Mouse (Mus musculus) liver, embryonic 16.5 days (tissue): ENCODE measurements around the gene Rnf149. TPM values are rescaled to one million over a fixed set of nuclear protein-coding genes. Genes with fewer than 3 reads are reported as not detected.
"Not testable (repeated sequence)": the region's sequence is repeated elsewhere in the genome, so short reads cannot be mapped to it uniquely, and the experiment has no call there.

Experiments used
- ATAC-seq: fragments of 200-750 bp; cut with Nextera tagmentation; 2 replicates; pipeline ENCODE4 v1.8.0; 2017; ENCODE audit warnings: low read depth, mild to moderate bottlenecking, moderate number of reproducible peaks, moderate library complexity
- H3K27ac ChIP-seq: fragments of 300-500 bp; sonication (generic); 2 replicates; pipeline ENCODE4 v1.5.1; 2014; ENCODE audit warnings: mild to moderate bottlenecking, low read length
- H3K27me3 ChIP-seq: fragments of 300-500 bp; sonication (generic); 2 replicates; pipeline ENCODE4 v1.6.1; 2014; ENCODE audit warnings: low read depth, low read length, mixed read lengths; ENCODE audit not compliant: control insufficient read depth, insufficient read depth
- H3K36me3 ChIP-seq: fragments of 300-500 bp; sonication (generic); 2 replicates; pipeline ENCODE4 v1.6.1; 2014; ENCODE audit warnings: mild to moderate bottlenecking; ENCODE audit not compliant: control insufficient read depth, insufficient read depth
- H3K4me1 ChIP-seq: fragments of 300-500 bp; sonication (generic); 2 replicates; pipeline ENCODE4 v1.6.1; 2014; ENCODE audit warnings: low read depth, low read length, mixed read lengths; ENCODE audit not compliant: control insufficient read depth
- H3K4me2 ChIP-seq: fragments of 300-500 bp; sonication (generic); 2 replicates; pipeline ENCODE4 v1.6.1; 2014; ENCODE audit warnings: low read depth, low read length, mixed read lengths
- H3K4me3 ChIP-seq: fragments of 300-500 bp; sonication (generic); 2 replicates; pipeline ENCODE4 v1.5.1; 2014; ENCODE audit warnings: low read depth, mild to moderate bottlenecking, low read length
- H3K9ac ChIP-seq: fragments of 300-500 bp; sonication (generic); 2 replicates; pipeline ENCODE4 v1.6.1; 2014; ENCODE audit warnings: low read depth, low read length
- H3K9me3 ChIP-seq: fragments of 300-500 bp; sonication (generic); replicated peaks from 2 replicates; pipeline ENCODE4 v1.6.1; 2016; ENCODE audit warnings: low read length; ENCODE audit not compliant: control insufficient read depth
- WGBS: fragments of 180-500 bp; shearing (Covaris S2); extraction: QIAGEN DNeasy Blood & Tissue Kit; methylation state at CpG from one replicate; pipeline ENCODE4 v1.1.7; 2014; ENCODE audit not compliant: insufficient replicate concordance; 5-methylcytosine and 5-hydroxymethylcytosine counted together
- polyA plus RNA-seq: library from polyadenylated mRNA; unstranded; fragments of >200 nt; fragmentation: Nextera tagmentation; extraction: Ambion mirVana; gene quantifications from 2 replicates; pipeline ENCODE4 v1.2.1, GENCODE M21; 2015

Gene Rnf149
- polyA plus RNA-seq, 1 experiment from 2014 or later: 15.3 TPM

GRCm38 (mm10) chr1:39608534-39608933 lies 31.3 kb upstream of the Rnf149 start:
- Histone ChIP-seq H3K9ac (no peak overlapping the region), H3K27ac (no peak overlapping the region)

GRCm38 (mm10) chr1:39602477-39602876 lies 25.3 kb upstream of the Rnf149 start:
- no peaks in the 10 kb centered on the region for H3K4me1 ChIP-seq
- H3K4me3 ChIP-seq: no peak overlapping the region
- no peak overlapping the region for H3K9ac ChIP-seq
- H3K27me3 ChIP-seq: no peaks in the 10 kb centered on the region
- no peak for ATAC-seq
- H3K36me3 ChIP-seq: no peaks in the 10 kb centered on the region
- 60% methylated on average over 3 of the region's 3 CpGs for WGBS
- no peak overlapping the region for H3K27ac ChIP-seq
- no peak overlapping the region for H3K4me2 ChIP-seq
- H3K9me3 ChIP-seq: no peaks in the 10 kb centered on the region

More at GRCm38 (mm10) chr1:39608534-39608933, 31.3 kb upstream of the Rnf149 start:
- Histone ChIP-seq H3K4me1 (no peaks in the 10 kb centered on the region), H3K9me3 (no peaks in the 10 kb centered on the region), H3K4me2 (no peak overlapping the region), H3K4me3 (no peak overlapping the region), H3K27me3 (no peaks in the 10 kb centered on the region), H3K36me3 (no peaks in the 10 kb centered on the region)
- no peak for ATAC-seq
- whole genome bisulfite sequencing: 33% methylated on average over 8 of the region's 8 CpGs

- ATAC-seq: no peak
- H3K36me3 ChIP-seq: no peaks in the 10 kb centered on the region
- no peak overlapping the region for H3K4me2 ChIP-seq
- H3K9ac ChIP-seq: no peak overlapping the region
- no peaks in the 10 kb centered on the region for H3K4me1 ChIP-seq
- 69% methylated on average over 11 of the region's 11 CpGs for WGBS
- no peaks in the 10 kb centered on the region for H3K9me3 ChIP-seq
- no peak overlapping the region for H3K4me3 ChIP-seq
- no peaks in the 10 kb centered on the region for H3K27me3 ChIP-seq
- no peak overlapping the region for H3K27ac ChIP-seq
Observed at GRCm38 (mm10) chr1:39598726-39599125, 21.5 kb upstream of the Rnf149 start.

- H3K4me1 ChIP-seq, H3K9ac ChIP-seq, H3K9me3 ChIP-seq, H3K27ac ChIP-seq, H3K27me3 ChIP-seq, ATAC-seq, H3K4me2 ChIP-seq, H3K36me3 ChIP-seq, H3K4me3 ChIP-seq: not testable (repeated sequence)
- WGBS: 75% methylated on average over 9 of the region's 9 CpGs
Observed at GRCm38 (mm10) chr1:39597135-39597534, 19.9 kb upstream of the Rnf149 start.

GRCm38 (mm10) chr1:39593836-39594235 lies 16.6 kb upstream of the Rnf149 start:
- no peaks in the 10 kb centered on the region for H3K36me3 ChIP-seq
- no peak for ATAC-seq
- no peak overlapping the region for H3K9ac ChIP-seq
- H3K4me2 ChIP-seq: no peak overlapping the region
- H3K27ac ChIP-seq: no peak overlapping the region
- H3K27me3 ChIP-seq: no peaks in the 10 kb centered on the region
- H3K4me1 ChIP-seq: no peaks in the 10 kb centered on the region; the same call in 1 of the 2 replicates
- H3K4me3 ChIP-seq: no peak overlapping the region
- H3K9me3 ChIP-seq: no peaks in the 10 kb centered on the region
- WGBS: 64% methylated on average over 10 of the region's 10 CpGs

- H3K27ac ChIP-seq: no peak overlapping the region; the same call in 1 of the 2 replicates
- H3K4me3 ChIP-seq: no peak overlapping the region
- no peaks in the 10 kb centered on the region for H3K9me3 ChIP-seq
- no peak overlapping the region for H3K9ac ChIP-seq
- ATAC-seq: peak; percentile 88
- no peaks in the 10 kb centered on the region for H3K27me3 ChIP-seq
- 47% methylated on average over 4 of the region's 4 CpGs for WGBS
- H3K4me1 ChIP-seq: no peaks in the 10 kb centered on the region; the same call in 1 of the 2 replicates
- H3K4me2 ChIP-seq: no peak overlapping the region
- H3K36me3 ChIP-seq: no peaks in the 10 kb centered on the region
Observed at GRCm38 (mm10) chr1:39592090-39592489, 14.9 kb upstream of the Rnf149 start.

- not testable (repeated sequence) for H3K4me1 ChIP-seq, H3K9ac ChIP-seq, H3K4me3 ChIP-seq, H3K36me3 ChIP-seq, H3K4me2 ChIP-seq, H3K27me3 ChIP-seq, H3K9me3 ChIP-seq
- WGBS: 46% methylated on average over 1 of the region's 1 CpGs
- 0 out of 2 replicates have a peak overlapping the region, but pooled peaks have one; percentile 30 for H3K27ac ChIP-seq
- peak; percentile 51; the same call in 1 of the 2 replicates for ATAC-seq
Observed at GRCm38 (mm10) chr1:39591557-39591956, 14.4 kb upstream of the Rnf149 start.

GRCm38 (mm10) chr1:39590193-39590592 lies 13.0 kb upstream of the Rnf149 start:
- Histone ChIP-seq H3K4me2 (no peak overlapping the region), H3K36me3 (no peaks in the 10 kb centered on the region), H3K4me3 (no peak overlapping the region), H3K9me3 (no peaks in the 10 kb centered on the region), H3K9ac (no peak overlapping the region), H3K27me3 (no peaks in the 10 kb centered on the region), H3K27ac (no peak overlapping the region), H3K4me1 (no peaks in the 10 kb centered on the region; the same call in 1 of the 2 replicates)
- WGBS: 42% methylated on average over 5 of the region's 5 CpGs
- no peak for ATAC-seq

GRCm38 (mm10) chr1:39585416-39585815 lies 8.2 kb upstream of the Rnf149 start:
- 49% methylated on average over 9 of the region's 9 CpGs for WGBS
- no peaks in the 10 kb centered on the region for H3K9me3 ChIP-seq
- H3K4me3 ChIP-seq: no peak overlapping the region
- no peaks in the 10 kb centered on the region for H3K4me1 ChIP-seq
- no peak overlapping the region for H3K4me2 ChIP-seq
- H3K36me3 ChIP-seq: no peaks in the 10 kb centered on the region
- no peaks in the 10 kb centered on the region; the same call in 1 of the 2 replicates for H3K27me3 ChIP-seq
- H3K9ac ChIP-seq: no peak overlapping the region
- H3K27ac ChIP-seq: no peak overlapping the region
- ATAC-seq: no peak
